Mouse (Mus musculus) adrenal gland, postnatal 25 days (tissue): ENCODE data around the gene Pip5k1c. TPM values are rescaled to one million over a fixed set of nuclear protein-coding genes. Genes with fewer than 3 reads are reported as not detected.

Experiments used
- DNase-seq: peaks from one replicate; pipeline ENCODE4 v3.0.0; 2021; ENCODE audit warnings: mixed read lengths
- total RNA-seq: library from RNA; stranded (reverse); gene quantifications from 2 replicates; pipeline ENCODE4 v1.2.3, GENCODE M21; 2021

Pip5k1c gene
- total RNA-seq, 1 experiment from 2014 or later: 51.8 TPM

DNA sequence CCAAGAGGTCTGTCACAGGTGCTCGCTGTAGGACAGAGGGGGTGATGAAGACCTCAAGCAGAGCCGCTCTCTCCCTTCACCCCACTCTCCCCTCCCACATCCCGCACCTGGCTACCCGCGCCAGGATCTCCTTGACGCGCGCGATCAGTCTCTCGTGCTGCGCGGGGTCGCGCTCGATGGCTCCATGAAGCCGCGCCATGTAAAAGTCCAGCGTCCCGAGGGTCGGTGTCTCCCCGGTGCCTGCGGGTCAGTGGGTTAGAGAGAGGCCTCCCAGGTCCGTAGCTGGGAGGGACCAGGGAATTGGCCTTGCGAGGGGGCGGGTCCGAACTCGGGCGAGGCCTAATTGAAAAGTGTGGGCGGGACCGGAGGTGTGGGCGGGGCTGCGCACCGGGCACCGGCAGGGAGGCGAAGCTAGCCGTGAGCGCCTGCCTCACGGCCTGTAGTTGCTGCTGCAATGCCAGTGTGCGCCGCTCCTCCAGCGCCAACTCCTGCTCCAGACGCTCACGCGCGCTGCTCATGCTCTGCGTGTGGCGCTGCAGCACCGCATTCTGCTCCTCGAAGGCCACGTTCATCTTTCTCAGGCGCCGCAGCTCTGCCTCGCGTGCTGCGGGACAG is 53.8 kb downstream of the Pip5k1c start:
- peak; percentile 89 for DNase-seq

GRCm38 (mm10) chr10:81349146-81349545 is 56.4 kb downstream of the Pip5k1c start:
- peak; percentile 47 for DNase-seq

- no peak for DNase-seq
Measured at GRCm38 (mm10) chr10:81349961-81350350, 57.2 kb downstream of the Pip5k1c start.

DNA sequence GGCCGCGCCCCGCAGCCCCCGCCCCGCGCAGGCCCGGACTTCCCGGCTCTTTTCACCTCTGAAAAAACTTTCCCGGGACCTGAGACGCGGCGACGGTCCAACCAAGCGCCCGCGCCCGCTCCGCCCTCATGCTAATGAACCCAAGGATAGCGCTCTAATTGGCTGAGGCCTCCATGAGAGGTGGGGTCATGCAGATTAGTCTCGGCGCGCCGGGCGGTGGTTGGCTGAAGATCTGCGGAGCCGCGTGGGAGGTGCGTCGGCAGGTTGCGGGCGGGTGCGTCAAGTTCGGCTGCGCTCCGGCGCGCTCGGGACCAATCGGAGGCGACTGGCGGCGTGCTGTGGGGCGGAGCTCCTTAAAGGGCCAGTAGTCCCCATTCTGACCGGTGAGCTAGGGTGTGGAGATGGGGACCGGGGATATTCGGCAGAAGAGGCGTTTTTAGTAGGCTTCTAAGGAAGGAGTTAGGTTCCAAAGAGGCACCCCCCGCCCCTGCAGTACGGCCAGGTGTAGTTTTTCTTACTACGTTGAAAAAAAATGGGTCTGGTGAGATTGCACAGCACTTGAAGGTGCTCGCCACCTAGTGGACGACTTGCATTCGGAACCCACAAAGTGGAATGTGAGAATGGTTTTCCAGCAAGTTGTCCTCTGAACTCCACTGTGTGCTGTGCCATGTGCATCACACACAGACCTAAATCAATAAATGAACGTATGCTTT is 57.7 kb downstream of the Pip5k1c start, which contains the start of gene Hmg20b:
Gene Hmg20b, minus strand, starts transcription at position 130 of the 713 bp plus-strand sequence.
- peak; percentile 99 for DNase-seq

- DNase-seq: no peak
Measured at GRCm38 (mm10) chr10:81351678-81352291, 59.0 kb downstream of the Pip5k1c start.

GRCm38 (mm10) chr10:81354738-81355477 is 62.1 kb downstream of the Pip5k1c start:
- DNase-seq: no peak

DNA sequence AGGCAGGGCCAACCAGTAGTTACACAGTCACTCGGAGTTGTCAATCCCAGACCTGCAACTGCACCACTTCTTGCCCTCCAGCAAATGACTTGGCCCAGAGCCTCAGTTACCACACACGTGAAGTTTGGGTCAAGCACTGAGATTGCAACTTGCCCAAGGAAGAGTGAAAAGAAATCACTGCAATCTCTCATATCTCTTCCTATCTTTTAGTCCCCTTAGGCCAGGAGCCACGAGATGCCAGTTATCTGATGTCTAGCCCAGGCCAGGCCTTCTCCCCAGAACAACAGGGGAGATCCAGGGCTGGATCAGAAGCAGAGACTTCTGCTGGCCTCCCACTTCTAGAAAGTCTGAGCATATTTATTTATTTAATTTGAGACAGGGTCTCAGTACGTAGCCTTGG is 62.8 kb downstream of the Pip5k1c start:
- no peak for DNase-seq

- DNase-seq: no peak
Measured at GRCm38 (mm10) chr10:81356352-81356990, 63.7 kb downstream of the Pip5k1c start.

DNA sequence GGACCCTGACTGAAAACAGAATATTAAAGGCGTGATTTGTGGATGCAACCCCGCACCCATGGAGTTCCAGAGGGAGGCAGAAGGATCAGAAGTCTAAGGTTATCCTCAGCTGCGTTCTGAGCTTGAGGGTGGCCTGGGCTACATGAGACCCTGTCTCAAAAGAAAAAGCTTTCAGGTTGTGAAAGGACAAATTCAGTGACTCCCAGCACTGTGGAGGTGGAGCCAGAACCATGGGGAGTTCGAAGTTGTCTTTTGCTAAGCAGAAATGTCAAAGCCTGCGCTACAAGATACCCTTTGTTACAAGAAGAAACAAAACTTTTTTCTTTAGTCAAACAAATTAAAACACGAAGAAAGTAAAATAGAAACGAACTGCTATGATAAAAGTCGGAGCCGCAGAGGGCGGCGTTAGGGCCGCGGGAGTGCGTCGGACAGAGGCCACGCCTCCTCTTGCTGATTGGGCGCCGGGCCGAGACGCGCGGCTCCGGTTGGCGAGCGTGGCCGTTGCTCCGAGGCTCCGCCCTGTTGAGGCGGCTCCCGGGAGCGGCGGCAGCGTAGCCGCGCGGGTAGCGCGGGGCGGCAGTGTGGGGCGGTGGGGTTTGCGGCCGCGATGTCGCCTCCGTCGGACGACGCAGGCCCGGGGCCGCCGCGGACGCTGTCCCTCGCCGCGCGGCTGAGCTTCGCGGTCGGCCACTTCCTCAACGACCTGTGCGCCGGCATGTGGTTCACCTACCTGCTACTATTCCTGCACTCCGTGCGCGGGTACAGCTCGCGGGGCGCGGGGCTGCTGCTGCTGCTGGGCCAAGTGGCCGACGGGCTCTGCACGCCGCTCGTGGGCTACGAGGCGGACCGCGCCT is 64.5 kb downstream of the Pip5k1c start, which contains the start of gene Mfsd12:
Gene Mfsd12, plus strand, starts transcription at position 501 of the 854 bp plus-strand sequence.
- DNase-seq: peak; percentile 95

- DNase-seq: no peak
Measured at GRCm38 (mm10) chr10:81358209-81358608, 65.4 kb downstream of the Pip5k1c start.

DNA sequence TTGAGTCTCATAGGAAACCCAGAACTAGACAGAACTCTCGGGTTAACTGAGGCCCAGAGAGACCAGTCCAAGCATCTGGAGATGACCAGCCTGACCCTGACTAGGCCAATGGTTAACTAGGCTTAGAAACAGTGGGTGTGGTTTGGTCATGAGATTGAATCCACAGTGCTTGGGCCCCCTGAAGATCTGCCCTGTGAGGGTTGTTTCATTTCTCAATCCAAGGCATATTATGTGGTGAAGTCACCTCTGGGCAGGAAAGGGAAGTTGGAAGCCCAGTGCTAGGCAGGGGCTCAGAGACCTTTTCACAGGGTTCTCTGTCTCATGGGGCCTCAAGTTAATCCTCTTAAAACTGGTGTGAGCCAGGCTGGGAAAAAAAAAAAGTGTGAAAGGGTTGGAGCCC is 66.1 kb downstream of the Pip5k1c start:
- DNase-seq: no peak

DNA sequence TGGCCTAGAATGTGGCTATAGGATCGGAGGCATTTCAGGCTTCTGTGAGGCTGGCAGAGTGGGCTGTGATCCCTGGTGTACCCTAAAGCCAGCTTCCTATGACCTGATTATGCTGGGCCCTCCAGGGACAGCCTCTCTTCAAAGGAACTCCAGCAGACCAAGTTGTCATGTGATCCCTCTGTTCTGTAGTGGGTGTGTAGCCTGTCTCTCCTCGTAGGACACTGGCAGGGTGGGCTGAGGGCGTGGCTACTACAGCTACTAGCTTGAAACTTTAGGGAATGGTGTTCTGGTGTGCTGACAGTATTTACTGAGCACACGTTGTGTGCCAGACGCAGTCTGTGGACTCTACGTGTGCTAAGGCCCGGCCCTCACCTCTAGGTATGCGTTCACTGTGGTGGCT is 68.0 kb downstream of the Pip5k1c start:
- no peak for DNase-seq

- DNase-seq: no peak
Measured at GRCm38 (mm10) chr10:81362336-81362949, 69.7 kb downstream of the Pip5k1c start.

DNA sequence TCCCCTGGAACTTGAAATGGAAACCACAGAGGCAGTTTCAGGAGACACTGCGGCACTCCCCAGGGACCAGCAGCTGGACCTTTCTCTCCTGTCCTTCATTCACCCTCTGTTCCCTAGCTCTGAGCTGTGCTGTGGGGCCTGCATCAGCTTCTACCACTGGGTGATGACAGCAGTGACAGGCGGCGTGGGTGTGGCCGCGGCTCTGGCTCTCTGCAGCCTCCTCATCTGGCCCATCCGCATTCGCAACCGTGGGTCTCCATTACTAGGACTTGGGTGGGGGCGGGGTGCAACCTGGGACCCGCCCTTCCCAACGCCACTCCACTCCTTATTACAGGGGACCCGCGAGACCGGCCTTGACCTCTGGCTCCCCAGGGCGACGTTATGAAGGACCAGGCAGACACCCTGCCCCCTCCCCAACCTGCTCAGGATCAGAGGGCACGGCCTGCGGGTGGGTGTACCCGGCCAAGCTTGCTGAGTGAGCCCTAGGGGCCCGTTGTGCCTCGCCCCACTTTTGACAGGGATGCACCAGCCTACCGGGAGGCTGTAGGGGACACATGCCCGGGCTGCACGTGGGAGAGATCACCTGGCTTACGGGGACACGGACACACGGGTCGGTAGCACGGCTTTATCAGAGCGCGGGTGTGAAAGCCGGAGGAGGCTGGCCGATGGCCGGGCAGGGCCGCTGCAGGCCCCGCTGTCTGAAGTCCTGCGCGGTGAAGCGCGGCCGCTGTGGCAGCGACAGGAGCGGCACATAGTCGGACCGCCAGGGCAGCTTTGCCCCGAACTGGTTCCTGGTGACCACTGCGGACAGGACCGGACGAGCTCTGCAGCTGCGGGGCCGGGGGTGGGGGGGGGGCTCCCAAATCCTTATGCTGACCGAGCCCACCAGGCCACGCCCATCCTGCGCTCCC is 70.9 kb downstream of the Pip5k1c start:
- DNase-seq: no peak

DNA sequence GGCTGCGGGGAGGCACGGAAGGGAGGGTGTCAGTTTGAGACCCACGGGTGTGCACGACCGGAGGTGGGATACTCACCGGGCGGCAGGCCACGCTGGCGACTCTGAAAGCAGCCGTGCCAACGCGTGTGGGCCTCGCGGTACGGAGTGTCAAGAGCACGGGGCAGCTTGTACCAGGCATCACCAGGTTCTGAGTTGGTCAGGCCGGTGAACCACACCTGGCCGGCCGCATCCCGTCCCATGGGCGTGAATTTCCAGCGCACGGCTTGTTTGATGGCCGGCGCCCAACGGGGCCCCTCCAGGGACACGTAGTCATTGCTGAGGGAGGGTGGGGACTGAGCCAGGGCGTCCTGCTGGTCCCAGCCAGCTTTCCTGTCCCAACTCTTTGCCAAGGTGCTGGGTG is 71.9 kb downstream of the Pip5k1c start:
- peak; percentile 53 for DNase-seq

GRCm38 (mm10) chr10:81365073-81365472 is 72.3 kb downstream of the Pip5k1c start:
- DNase-seq: no peak

GRCm38 (mm10) chr10:81365672-81366476 is 73.1 kb downstream of the Pip5k1c start, which contains the start of gene 4930404N11Rik:
TSS of gene 4930404N11Rik (minus strand) at chr10:81365816.
- no peak for DNase-seq

DNA sequence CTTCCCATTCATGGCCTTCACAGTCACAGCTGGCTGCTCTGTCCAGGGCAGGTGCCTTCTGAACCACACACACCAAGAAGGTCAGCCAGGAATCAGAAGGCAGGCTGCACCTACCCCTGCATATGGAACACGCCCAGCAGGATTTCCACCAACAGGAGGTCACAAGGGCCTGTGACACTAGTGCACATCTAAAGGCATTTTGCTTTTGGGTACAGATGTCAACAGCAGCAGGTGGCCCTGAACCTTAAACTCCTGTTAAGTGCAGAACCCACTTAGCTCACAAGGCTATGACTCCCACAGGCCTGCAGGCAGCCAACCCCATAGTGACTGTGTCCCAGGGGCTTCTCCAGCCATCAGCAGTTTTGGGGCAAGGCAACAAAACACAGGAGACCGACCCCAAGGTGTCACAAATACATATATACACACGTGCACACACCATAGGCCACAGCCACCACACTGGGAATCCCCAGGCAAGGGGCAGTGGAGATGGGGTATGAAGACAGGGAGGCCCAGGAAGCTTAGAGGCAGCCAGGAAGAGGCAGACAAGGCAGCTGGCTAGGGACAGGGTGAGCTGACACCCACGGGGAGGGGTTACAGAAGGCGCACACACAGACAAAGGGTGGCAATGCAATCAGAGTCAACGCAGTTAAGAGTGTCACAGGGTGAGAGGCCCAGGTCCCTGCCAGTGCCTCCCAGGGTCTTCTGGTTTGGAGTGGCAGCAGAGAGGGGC is 73.9 kb downstream of the Pip5k1c start:
- DNase-seq: no peak
